Mouse (Mus musculus) gastrocnemius, adult 2 months (tissue): ENCODE data around the gene Tjp3. TPM values are rescaled to one million over a fixed set of nuclear protein-coding genes. Genes with fewer than 3 reads are reported as not detected.
A peak's percentile ranks its signal among the peaks of the same experiment; 100 is the strongest.

Experiments
- DNase-seq: peaks from one replicate; pipeline ENCODE4 v3.0.0; 2022
- H3K27ac ChIP-seq: fragments of 200-600 bp; 2 replicates; pipeline ENCODE4 v1.8.1; 2022; ENCODE audit warnings: mild to moderate bottlenecking
- H3K4me3 ChIP-seq: fragments of 200-600 bp; 2 replicates; pipeline ENCODE4 v1.8.1; 2022; ENCODE audit warnings: mild to moderate bottlenecking, moderate library complexity
- CTCF ChIP-seq: fragments of 200-600 bp; IDR thresholded peaks from 2 replicates; pipeline ENCODE4 v1.8.1; 2022; ENCODE audit warnings: antibody characterized with exemption, mild to moderate bottlenecking, moderate library complexity
- intact Hi-C: fragments of 180-260 bp; cut with DNase I; formaldehyde crosslinking; loops from one replicate; pipeline ENCODE4 v1.15.1; 2025
- total RNA-seq, 2 experiments: library from RNA; stranded (reverse); gene quantifications; 2 replicates each; pipeline ENCODE4 v1.2.3; 2021

The Tjp3 gene
- total RNA-seq, 2 experiments from 2014 or later = not detected

DNA sequence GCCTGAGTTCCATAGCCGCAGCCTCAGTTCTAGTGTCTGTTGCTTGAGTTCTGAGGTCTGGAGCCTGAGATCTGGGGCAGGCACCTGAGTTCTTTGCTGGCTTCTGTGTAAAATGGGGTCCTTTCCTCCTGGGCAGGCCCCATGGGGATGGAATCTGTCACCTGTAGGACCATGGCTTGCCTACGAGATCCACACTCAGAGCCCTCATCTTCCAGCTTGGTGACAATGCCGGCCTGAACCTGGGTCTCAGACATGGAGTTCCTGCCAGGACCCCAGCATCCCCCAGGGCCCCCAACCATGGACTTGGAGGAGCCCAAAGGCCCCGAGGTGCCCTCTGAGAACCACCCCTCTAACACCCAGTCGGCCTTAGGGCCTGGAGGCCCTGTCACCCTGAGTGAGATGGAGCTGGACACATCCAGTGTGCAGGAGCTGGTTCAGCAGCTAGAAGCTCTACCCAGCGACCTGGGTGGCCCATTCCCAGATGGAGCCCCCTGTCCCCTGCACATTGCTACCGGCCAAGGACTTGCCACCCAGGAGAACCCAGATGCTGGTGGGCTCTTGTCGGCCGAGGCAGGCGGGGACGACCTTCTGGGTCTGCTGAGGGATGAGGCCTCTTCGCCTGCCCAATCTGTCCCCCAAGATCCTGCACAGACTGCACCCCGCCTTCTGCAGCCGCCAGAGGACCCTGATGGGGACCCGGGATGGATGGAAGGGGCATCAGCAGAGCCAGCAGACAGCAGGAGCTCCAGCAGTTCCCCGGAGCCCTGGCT lies 22.6 kb downstream of the Tjp3 start:
- TF ChIP-seq CTCF = no peak
- Histone ChIP-seq H3K4me3 (peak overlapping the region; percentile 91), H3K27ac (peak overlapping the region; percentile 100)
- DNase-seq = no peak
- intact Hi-C loops = loop anchor here (10.0 kb wide), 1 partner anchor 834 kb away; the partner anchor contains the start of gene Tcf3

DNA sequence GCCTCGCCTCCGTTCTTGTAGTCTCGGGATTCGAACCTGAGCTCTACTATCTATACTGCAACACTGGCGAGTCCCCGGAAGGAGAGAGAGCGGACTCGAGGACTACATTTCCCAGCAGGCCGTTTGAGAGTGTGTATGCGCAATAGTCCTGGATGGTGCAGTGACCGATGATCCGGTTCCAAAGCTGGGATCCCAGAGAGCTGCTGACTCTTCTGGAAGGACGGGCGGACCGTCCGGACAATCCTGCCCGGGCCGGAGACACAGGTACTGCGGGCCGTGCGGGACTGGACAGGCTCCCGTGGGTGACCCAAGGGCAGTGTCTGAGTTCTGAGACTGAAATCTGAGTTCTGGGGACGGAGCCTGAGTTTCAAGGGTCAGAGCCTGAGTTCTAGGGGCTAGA lies 23.3 kb downstream of the Tjp3 start:
- no peak for TF ChIP-seq CTCF
- intact Hi-C loops = loop anchor here (10.0 kb wide), 1 partner anchor 833 kb away; the partner anchor contains the start of gene Tcf3
- H3K4me3 ChIP-seq = peak overlapping the region; percentile 91
- H3K27ac ChIP-seq = peak overlapping the region; percentile 100
- DNase-seq = peak; percentile 92

DNA sequence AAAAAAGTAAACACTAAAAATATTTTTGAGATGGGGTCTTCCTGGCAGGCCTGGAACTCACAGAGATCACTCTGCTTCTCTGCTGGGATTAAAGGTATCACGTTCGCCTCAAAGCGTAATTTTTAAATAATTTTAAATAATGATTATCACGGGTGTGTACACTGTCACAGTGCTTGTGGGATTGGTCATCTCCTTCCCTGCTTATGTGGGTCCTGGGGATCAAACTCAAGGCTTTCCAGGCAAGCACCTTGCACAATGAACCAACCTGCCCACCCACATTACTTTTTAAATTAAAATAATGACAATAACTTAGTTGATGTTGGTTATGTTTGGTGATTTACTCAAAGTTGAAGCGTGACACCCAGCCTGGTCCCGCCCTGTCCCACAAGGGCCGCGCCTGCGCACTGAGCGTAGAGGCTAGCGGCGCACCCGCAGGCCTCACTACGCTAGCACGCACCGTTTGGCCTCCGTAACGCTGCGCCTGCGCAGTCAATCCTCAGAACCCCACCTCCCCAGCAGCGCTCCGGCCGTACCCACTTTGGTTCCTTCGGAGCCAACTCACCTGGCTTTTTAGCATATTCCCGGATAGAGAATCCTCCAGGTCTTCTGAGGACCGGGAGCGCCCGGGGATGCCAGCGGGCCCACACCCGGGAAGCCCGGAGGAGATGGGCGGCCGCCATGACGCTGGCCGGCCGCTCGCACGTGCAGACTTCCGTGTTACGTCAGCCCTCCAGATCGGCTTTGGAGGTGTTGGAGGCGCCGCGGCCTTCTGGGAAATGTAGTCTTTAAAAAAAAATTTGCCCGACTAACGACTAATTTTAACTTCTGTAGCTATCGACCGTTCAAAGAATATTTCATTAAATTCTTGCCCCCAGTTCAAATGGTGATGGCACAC lies 24.9 kb downstream of the Tjp3 start, which contains the start of the genes Mrpl54 and Apba3:
Gene Mrpl54 (minus strand): TSS at position 724 of the 895 bp plus-strand sequence.
Gene Apba3 (plus strand): TSS at position 750 of the 895 bp plus-strand sequence.
- Histone ChIP-seq H3K4me3 (peak within 1 kb of the TSS; percentile 91), H3K27ac (peak within 1 kb of the TSS; percentile 100)
- peak; percentile 99 for DNase-seq
- TF ChIP-seq CTCF = no peak
- intact Hi-C loops = loop anchor here (10.0 kb wide), 1 partner anchor 832 kb away; the partner anchor contains the start of gene Tcf3

DNA sequence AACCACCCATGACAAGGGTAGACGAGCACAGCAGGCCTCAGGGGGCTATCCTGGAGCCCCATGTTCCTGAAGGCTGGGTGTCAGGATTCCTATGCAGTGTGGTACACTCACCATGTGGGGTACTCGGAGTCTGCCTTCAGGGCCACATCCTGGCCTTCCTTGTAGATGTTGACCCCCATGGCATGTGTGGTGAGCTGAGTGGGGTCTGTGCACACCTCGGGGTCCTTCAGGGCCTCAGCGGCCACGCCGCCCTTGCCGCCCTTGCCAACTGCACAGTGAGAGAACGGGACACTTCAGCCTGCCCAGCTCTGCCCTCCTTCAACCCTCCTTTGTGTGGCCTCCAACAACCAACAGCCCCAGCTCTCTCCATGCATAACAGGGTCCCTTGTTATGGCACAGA lies 25.8 kb downstream of the Tjp3 start:
- DNase-seq = no peak
- Histone ChIP-seq H3K4me3 (peak overlapping the region; percentile 82), H3K27ac (peak overlapping the region; percentile 29; the same call in 1 of the 2 replicates)
- no peak for TF ChIP-seq CTCF
- intact Hi-C loops = loop anchor here (10.0 kb wide), 1 partner anchor 831 kb away; the partner anchor contains the start of gene Tcf3

DNA sequence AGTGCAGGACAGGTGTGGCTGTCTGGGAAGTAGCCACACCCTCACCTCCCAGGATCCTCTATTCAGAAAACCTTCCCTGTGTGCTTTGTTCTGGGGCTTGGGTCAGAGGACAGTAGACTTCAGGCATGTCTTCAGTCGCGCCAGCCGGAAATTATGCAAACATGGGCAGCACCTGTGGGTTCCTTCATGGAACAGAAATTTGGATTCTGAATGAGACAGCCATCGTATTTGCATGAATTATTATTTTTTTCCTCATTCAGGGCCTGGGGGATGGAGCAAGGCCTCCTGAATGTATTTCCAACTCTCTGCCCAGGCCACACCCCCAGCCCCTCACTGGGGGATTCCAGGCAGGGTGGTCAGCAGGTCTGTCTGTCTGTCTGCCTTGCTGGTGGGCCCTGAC lies 30.4 kb downstream of the Tjp3 start:
- no peak for TF ChIP-seq CTCF
- intact Hi-C loops = loop anchor here (10.0 kb wide), 1 partner anchor 826 kb away; the partner anchor contains the start of gene Tcf3
- no peak overlapping the region for H3K4me3 ChIP-seq

DNA sequence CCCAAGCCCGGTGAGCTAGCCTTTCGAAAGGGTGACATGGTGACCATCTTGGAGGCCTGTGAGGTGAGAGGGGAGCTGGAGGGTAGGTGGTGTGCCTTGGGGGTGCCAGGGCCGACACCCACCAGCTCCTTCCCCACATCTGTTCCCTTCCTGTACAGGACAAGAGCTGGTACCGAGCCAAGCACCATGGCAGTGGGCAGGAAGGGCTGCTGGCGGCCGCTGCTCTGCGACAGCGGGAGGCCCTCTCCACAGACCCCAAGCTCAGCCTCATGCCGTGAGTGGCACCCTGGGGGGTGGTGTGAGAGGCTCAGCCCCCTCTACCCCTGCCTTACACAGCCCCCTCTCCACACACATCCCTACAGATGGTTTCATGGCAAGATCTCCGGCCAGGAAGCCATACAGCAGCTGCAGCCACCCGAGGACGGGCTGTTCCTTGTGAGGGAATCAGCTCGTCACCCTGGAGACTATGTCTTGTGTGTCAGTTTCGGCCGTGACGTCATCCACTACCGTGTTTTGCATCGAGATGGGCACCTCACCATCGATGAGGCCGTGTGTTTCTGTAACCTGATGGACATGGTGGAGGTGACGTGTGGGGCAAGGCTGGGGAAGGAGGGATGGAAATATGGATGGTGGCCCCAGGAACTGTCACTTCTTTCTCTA lies 32.0 kb downstream of the Tjp3 start:
- TF ChIP-seq CTCF = no peak
- intact Hi-C loops = no loop called here
- Histone ChIP-seq H3K4me3 (no peak overlapping the region), H3K27ac (no peak overlapping the region)
- DNase-seq = no peak

More for the DNA sequence above, 30.4 kb downstream of the Tjp3 start:
- DNase-seq = no peak
- H3K27ac ChIP-seq = no peak overlapping the region

DNA sequence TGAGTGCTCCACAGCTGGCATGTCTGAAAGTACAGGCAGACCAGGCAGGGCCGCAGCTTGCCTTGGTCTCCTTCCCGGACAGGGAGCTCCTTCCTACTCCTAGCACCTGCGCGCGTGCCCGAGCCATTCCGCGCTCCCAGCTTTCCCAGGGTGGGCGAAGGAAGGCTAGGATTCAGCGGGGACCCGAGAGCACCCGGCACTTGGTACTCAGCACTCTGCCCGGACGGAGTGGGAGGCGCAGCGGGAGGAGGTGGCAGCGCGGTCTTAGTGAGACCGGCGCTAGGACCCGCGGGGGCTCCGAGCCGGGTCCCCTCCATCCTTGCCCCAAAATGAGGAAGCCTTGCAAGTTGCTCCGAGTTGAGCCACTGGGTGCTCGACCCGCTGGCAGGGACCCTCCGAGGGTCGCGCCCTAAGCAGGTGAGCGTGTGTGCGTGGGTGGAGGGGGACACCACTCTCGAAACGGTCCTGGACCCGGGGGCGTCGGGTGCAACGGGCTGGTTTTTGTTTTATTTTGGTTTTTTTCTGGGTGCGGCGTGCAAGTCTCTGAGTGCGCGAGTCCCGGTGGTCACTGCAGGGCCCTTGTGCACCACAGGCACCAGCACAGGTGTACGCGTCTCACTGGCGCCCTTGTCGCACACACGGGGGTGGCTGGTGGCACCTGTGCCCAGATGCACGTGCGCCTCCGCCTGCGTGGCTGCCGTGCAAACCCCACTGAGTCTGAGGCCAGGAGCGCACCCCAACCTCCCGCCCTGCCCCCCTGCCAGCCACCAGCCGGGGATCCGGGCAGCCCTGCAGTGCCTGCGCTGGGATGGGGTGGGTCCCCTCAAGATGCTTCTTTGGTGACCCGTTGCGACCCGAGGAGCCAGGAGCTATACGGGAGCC lies 34.0 kb downstream of the Tjp3 start:
- intact Hi-C loops = no loop called here
- peak overlapping the region; percentile 60 for H3K4me3 ChIP-seq
- no peak for DNase-seq
- no peak overlapping the region for H3K27ac ChIP-seq
- no peak for TF ChIP-seq CTCF

DNA sequence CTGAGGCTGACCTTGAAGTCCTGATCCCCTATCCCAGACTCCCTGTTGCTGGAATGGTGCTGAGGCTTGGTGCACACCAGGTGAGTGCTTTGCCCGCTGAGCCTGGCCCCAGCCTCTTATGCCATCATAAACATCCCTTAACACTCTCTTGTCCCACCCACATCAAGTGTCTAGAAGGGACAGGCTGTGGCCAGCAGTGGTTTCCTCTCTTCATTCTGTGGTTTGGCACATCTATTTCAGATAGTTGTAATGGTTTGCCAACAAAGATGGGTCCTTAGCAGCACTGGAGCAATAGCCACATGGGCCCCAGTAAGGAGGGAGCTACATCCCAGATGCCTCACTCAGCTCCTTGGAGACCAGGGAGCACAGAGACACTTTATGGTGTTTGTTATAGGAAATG lies 36.5 kb downstream of the Tjp3 start:
- Histone ChIP-seq H3K4me3 (no peak overlapping the region), H3K27ac (no peak overlapping the region)
- intact Hi-C loops = no loop called here
- DNase-seq = no peak
- TF ChIP-seq CTCF = no peak

DNA sequence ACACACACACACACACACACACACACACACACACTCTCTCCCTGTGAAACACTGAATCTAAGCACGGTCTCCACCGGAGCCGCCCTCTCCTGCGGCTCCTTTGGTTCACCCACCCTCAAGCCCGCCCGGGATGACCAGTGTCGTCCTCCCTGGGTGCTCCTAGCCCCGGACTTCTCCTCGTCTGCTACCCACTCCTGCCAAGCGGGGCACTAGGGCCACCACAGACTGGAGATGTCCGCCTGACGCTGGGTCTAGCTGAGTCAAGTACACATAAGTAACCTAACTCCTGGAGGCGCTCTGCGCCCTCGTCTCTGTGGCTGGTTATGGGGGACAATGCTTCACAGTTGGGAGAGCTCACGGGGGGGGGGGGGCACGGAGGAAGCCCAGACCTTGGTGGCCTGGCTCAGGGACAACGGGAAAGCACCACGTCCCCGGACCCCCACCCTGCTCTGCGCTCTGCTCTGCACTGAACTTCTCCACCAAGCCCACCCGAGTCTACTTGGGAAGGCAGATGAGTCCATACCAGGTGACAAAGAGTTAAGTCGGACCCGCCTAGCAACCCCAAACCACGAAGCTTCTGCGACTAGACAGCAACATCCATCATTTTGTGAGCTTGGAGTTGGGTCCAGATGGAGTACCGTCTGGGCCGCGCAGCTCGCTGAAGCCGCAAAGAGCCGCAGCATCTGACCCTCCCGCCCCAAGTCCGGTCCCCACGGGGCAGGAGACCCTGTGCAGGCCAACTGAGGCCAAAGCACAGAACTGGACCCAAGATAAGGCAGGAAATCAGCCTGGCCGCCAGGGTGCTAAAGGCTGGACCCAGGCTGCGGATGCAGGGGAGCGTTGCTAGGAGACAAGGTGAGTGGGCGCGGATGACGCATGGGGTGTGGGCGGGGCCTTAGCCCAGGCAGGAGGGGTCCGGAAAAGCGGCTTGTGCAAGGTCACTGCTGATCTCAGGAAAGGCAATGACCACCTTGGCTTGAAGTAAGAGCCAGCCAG lies 38.7 kb downstream of the Tjp3 start, which contains the start of gene Matk:
Gene Matk (plus strand): TSS at position 512 of the 996 bp plus-strand sequence.
- intact Hi-C loops = no loop called here
- DNase-seq = no peak
- no peak within 1 kb of the TSS for H3K4me3 ChIP-seq
- TF ChIP-seq CTCF = no peak
- no peak within 1 kb of the TSS for H3K27ac ChIP-seq

DNA sequence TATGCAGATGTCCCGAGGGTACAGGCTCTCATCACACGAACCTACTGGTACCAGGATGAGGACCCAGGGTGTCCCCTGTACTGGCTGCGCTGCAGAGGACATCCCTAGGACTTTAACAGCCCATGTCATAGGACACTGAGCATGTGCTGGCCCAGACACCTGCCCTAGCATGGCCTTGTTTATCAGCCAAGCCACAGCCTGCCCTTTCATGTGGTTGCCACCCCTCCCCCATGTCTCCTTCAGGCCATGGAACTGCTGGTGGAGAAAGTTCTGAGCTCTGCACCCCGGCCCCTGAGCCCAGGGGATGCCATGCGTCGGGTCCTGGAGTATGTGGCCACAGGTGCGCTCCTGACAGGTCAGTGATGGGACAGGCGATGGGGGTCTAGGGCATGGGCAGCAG lies 41.9 kb downstream of the Tjp3 start:
- H3K4me3 ChIP-seq = no peak overlapping the region
- no peak overlapping the region for H3K27ac ChIP-seq
- DNase-seq = no peak
- intact Hi-C loops = no loop called here
- TF ChIP-seq CTCF = no peak
